Mouse (Mus musculus) thymus, postnatal 25 days (tissue): ENCODE results near the gene Mlxip.
A peak's percentile ranks its signal among the peaks of the same experiment; 100 is the strongest.

Experiments
- DNase-seq: peaks from one replicate; pipeline ENCODE4 v3.0.0; 2022

Mlxip gene

GRCm38 (mm10) chr5:123436071-123436779, 41.6 kb downstream of the Mlxip start:
- no peak for DNase-seq

- DNase-seq = peak; percentile 69
Measured at GRCm38 (mm10) chr5:123436780-123437175, 42.2 kb downstream of the Mlxip start.

DNA sequence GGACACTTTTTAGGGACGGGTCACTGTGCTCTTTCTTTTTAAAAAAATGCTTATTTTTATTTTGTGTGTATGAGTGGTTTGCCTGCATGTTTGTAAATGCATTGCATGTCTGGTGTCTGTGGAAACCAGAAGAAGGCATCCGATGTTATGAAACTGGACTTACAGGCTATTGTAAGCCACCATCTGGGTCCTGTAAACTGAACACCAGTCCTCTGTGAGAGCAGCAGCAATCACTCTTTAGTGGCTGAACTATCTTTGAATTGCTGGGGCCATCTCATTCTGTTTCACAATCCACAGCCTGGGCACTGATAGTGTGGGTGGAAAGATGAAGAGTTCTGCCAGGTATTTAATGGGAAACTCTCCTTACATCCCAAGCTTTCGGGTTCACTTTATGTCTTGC, 43.8 kb downstream of the Mlxip start:
- no peak for DNase-seq

GRCm38 (mm10) chr5:123439312-123439711, 44.7 kb downstream of the Mlxip start:
- DNase-seq = no peak

DNA sequence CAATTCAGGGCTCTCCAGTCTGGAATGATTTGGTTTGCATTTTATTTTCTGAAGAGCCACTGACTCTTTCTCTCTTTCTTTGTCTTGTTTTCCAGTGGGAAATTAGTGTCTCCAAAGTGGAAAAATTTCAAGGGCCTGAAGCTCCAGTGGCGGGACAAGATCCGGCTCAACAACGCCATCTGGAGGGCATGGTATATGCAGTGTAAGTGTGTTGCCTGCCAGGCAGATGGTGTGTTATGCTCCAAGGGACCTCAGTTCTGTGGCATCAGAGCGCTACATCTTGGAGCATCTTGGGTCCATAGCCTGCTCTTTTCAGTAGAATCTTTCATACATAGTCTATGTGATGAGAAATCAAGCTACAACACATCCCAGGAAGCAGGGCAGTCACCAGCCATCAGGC, 45.3 kb downstream of the Mlxip start:
- DNase-seq = no peak

DNA sequence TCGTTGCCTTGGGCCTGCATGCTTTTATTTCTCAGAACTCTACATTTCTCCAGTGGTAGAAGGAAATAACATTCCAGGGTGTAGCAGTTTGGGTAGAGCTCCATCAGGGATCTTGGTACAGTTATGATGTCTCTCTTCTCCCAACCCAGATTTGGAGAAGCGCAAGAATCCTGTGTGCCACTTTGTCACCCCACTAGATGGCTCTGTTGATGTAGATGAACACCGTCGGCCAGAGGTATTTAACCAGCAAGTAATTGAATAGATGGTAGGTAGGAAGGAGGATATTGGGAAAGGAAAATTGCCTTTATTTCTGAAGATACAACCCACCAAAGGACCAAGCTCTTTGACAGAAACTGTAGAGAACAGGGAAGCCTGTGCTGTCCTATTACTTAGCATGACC, 46.1 kb downstream of the Mlxip start:
- DNase-seq = no peak

DNA sequence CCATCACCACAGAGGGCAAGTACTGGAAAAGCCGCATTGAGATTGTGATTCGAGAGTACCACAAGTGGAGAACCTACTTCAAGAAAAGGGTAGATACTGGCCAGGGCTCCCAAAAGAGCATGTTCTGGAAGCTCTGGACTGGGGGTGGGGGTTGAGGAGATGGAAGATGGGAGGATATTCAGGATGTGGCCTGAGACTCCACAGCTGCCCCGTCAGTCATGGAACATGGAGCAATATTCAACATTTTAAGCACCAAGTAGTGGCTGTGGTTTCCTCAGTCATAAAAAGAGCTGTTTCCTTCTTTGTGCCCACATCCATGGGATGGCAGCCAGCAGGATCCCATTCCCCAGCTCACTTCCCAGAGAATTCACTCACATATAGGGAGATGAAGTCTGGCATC, 47.7 kb downstream of the Mlxip start:
- no peak for DNase-seq

- DNase-seq = peak; percentile 67
Measured at GRCm38 (mm10) chr5:123444069-123444468, 49.5 kb downstream of the Mlxip start.

DNA sequence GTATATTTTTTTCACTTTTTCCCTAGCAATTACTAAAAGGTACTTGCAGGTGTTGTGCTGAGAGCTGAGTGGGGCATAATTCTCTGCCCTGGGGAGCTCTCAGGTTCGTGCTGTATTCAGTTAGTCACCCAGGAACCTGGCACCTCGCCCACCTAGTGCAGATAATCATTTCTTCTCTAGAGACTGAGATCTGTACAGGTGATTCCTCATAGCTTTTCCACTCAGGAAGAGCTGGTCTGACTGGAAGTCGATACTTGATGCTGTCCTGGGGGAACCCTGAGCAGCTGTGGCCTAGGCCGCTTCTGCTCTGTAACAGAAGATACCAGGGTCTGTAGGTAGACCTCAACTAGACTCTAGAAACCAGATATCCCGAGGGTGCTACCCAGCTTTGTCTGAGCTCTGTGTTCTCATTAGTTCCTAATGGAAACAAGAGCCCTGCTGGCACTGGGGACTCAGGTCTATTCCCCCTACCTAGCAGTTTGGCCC, 50.3 kb downstream of the Mlxip start:
- no peak for DNase-seq

DNA sequence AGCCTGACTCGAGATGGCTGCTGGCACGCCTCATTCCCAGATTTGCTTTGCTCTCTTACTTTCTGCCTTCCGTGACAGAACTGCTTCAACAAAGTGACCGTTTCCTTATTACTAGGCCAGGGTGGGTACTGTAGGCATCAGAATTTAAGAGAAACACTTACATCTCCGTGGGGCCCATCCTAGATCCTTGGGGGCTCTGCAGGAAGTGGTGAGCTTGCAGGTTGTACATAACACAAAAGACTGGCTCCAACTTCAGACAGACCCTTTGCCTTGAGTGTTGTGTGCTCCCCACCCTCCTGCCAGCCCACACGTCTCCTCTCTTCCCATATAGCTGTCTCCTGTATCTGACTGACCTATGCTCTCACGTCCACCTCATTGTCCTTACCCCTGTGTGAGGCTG, 57.3 kb downstream of the Mlxip start:
- DNase-seq = no peak

DNA sequence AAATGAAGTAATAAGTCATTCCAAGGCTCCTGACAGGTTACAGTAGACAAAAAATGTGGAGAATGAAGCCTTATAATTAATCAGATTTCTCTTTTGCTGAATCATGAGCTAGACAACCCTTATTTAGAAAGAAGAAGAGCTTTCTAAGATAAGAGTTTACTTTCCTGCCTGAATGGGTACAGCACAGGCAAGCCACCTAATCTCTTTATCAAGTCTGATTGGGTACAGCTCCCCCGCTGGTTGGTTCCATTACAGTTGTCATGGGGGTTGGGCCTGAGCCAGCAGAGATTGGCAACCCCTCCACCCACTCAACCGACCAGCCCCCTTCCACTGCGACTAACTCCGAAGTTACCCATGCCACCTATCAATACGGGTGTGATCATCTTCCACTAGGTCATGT, 66.8 kb downstream of the Mlxip start:
- DNase-seq = no peak

GRCm38 (mm10) chr5:123464638-123465037, 70.0 kb downstream of the Mlxip start:
- DNase-seq = no peak

GRCm38 (mm10) chr5:123470784-123471400, 76.3 kb downstream of the Mlxip start:
- DNase-seq = no peak

DNA sequence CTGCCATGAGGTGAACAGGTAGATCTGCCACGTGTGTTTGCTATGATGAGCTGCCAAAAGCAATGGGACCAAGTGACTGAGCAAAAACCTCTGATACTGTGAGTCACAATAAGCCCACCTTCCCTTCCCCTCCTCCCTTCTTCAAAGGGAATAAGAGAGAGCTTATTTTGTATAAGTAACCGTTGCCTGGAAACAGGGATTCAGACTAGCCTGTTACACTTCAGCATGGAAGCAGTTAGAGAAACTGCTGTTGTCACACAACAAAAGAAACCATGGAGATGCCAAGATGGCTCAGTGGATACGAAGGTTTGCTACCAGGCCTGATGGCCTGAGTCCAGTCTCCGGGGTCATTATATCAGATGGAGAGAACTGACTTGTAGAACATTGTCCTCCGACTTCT, 79.2 kb downstream of the Mlxip start:
- no peak for DNase-seq

GRCm38 (mm10) chr5:123487659-123488395, 93.2 kb downstream of the Mlxip start:
- DNase-seq = no peak

DNA sequence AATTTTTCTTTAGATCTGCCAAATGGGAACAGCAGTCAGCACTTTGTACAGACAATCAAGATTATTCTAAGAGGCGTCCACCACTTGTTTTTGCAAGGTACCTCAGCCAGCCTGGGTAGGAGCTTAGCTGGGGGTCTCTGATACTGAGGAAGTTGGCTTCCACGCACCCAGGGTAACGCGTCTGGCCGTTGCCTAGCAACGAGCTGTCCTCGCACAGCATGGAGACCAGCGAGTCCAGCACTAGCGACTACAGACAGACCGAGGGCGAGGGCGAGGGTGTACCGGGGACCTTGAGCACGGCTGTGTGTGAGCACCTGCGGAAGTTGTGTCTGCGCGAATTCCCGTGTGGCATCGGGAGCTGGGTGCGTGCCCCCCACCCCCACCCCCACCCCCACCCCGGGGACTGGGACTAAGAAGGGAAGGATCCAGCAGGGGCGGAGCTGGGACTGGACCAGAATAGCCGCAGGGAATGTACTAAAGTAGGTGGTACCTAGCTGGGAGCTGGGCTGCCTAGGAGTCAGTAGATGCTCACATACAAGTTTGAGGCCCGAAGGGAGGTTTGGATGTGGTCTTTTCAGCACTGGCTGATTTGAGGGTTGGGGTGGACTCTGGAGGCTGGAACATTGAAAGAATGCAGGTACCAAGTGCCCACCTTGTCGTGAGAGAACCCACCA, 94.7 kb downstream of the Mlxip start, which contains the start of the genes Lrrc43 and Il31:
TSS of gene Lrrc43 (plus strand) at position 194 of the 674 bp plus-strand sequence.
TSS of gene Il31 (minus strand) at position 378 of the 674 bp plus-strand sequence.
- no peak for DNase-seq

- DNase-seq = no peak
Measured at GRCm38 (mm10) chr5:123489935-123490334, 95.3 kb downstream of the Mlxip start.

DNA sequence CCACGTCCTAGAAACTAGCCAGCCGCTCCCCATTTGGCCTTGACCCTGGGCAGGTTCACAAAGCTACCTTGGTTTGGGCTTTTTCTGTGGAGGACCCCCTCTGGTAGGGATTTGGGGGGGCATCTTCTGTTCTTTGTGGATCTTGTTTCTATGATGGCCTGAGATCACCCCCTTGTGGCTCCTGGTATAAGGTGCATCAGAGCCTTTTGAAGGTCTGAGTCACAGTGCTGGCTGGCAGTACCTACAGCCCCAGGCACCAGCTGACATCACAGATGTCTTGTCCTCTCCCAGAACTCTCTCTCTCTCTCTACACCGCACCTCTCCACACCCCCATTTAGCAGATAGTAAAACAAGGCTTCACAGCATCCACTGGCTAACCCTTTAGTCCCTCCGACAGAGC, 105.1 kb downstream of the Mlxip start:
- peak; percentile 39 for DNase-seq

- DNase-seq = no peak
Measured at GRCm38 (mm10) chr5:123501973-123502372, 107.4 kb downstream of the Mlxip start.
